Mouse (Mus musculus) lung, embryonic 16.5 days (tissue): Measurements from ENCODE around the gene Rhag. TPM values are rescaled to one million over a fixed set of nuclear protein-coding genes. Genes with fewer than 3 reads are reported as not detected.

Experiments
- ATAC-seq: fragments of 200-750 bp; cut with Nextera tagmentation; 2 replicates; pipeline ENCODE4 v1.8.0; 2017; ENCODE audit warnings: low read depth, mild to moderate bottlenecking, moderate library complexity
- H3K27ac ChIP-seq: fragments of 300-500 bp; sonication (generic); 2 replicates; pipeline ENCODE4 v1.5.1; 2014; ENCODE audit warnings: mild to moderate bottlenecking, control low read depth, low read length
- H3K27me3 ChIP-seq: fragments of 300-500 bp; sonication (generic); 2 replicates; pipeline ENCODE4 v1.6.1; 2014; ENCODE audit warnings: low read depth, low read length, mixed read lengths; ENCODE audit not compliant: control insufficient read depth, insufficient read depth
- H3K36me3 ChIP-seq: fragments of 300-500 bp; sonication (generic); 2 replicates; pipeline ENCODE4 v1.6.1; 2014; ENCODE audit warnings: low read length; ENCODE audit not compliant: control insufficient read depth, insufficient read depth
- H3K4me1 ChIP-seq: fragments of 300-500 bp; sonication (generic); replicated peaks from 2 replicates; pipeline ENCODE4 v1.6.1; 2014; ENCODE audit warnings: low read length, mixed read lengths; ENCODE audit not compliant: control insufficient read depth, insufficient read depth
- H3K4me2 ChIP-seq: fragments of 300-500 bp; sonication (generic); 2 replicates; pipeline ENCODE4 v1.6.1; 2014; ENCODE audit warnings: low read depth, low read length, control low read depth
- H3K4me3 ChIP-seq: fragments of 300-500 bp; sonication (generic); 2 replicates; pipeline ENCODE4 v1.5.1; 2014; ENCODE audit warnings: mild to moderate bottlenecking, low read length, control low read depth
- H3K9ac ChIP-seq: fragments of 300-500 bp; sonication (generic); 2 replicates; pipeline ENCODE4 v1.6.1; 2014; ENCODE audit warnings: low read length, control low read depth
- H3K9me3 ChIP-seq: fragments of 300-500 bp; sonication (generic); 2 replicates; pipeline ENCODE4 v1.6.1; 2016; ENCODE audit warnings: low read length; ENCODE audit not compliant: control insufficient read depth
- WGBS: fragments of 180-500 bp; shearing (Covaris S2); extraction: QIAGEN DNeasy Blood & Tissue Kit; methylation state at CpG from one replicate; pipeline ENCODE4 v1.1.7; 2014; 5-methylcytosine and 5-hydroxymethylcytosine counted together
- polyA plus RNA-seq: library from polyadenylated mRNA; unstranded; fragments of >200 nt; fragmentation: Nextera tagmentation; extraction: Ambion mirVana; gene quantifications from 2 replicates; pipeline ENCODE4 v1.2.1, GENCODE M21; 2015

Rhag gene
- polyA plus RNA-seq, 1 experiment from 2014 or later = 0.83 TPM

GRCm38 (mm10) chr17:40868952-40869747 is 58.2 kb downstream of the Rhag start:
- Histone ChIP-seq H3K4me2 (peak overlapping the region; percentile 35; the same call in 1 of the 2 replicates), H3K36me3 (no peaks in the 10 kb centered on the region), H3K9ac (no peak overlapping the region), H3K9me3 (no peaks in the 10 kb centered on the region), H3K27ac (peak overlapping the region; percentile 70), H3K4me1 (0 out of 2 replicates have a peak, but pooled peaks cover 3% of the 10 kb centered on the region), H3K4me3 (no peak overlapping the region), H3K27me3 (no peaks in the 10 kb centered on the region)
- WGBS = 23% methylated on average over 10 of the region's 10 CpGs
- ATAC-seq = peak; percentile 94

GRCm38 (mm10) chr17:40872626-40873025 is 61.7 kb downstream of the Rhag start:
- no peak overlapping the region for H3K4me2 ChIP-seq
- no peak overlapping the region for H3K4me3 ChIP-seq
- no peaks in the 10 kb centered on the region for H3K27me3 ChIP-seq
- no peak overlapping the region for H3K27ac ChIP-seq
- no peaks in the 10 kb centered on the region for H3K9me3 ChIP-seq
- H3K4me1 ChIP-seq = peaks cover 7% of the 10 kb centered on the region; the same call in 1 of the 2 replicates
- WGBS = 89% methylated on average over 6 of the region's 6 CpGs
- no peak for ATAC-seq
- no peaks in the 10 kb centered on the region for H3K36me3 ChIP-seq
- H3K9ac ChIP-seq = no peak overlapping the region

GRCm38 (mm10) chr17:40873582-40874011 is 62.7 kb downstream of the Rhag start:
- Histone ChIP-seq H3K27ac (no peak overlapping the region), H3K4me2 (no peak overlapping the region), H3K9ac (no peak overlapping the region), H3K27me3 (no peaks in the 10 kb centered on the region), H3K9me3 (no peaks in the 10 kb centered on the region), H3K4me1 (peaks cover 7% of the 10 kb centered on the region; the same call in 1 of the 2 replicates), H3K4me3 (no peak overlapping the region), H3K36me3 (no peaks in the 10 kb centered on the region)
- 31% methylated on average over 2 of the region's 2 CpGs for WGBS
- ATAC-seq = no peak

GRCm38 (mm10) chr17:40874701-40875100 is 63.8 kb downstream of the Rhag start:
- Histone ChIP-seq H3K9me3 (no peaks in the 10 kb centered on the region), H3K27ac (no peak overlapping the region), H3K9ac (no peak overlapping the region), H3K4me1 (peaks cover 7% of the 10 kb centered on the region; the same call in 1 of the 2 replicates), H3K4me2 (no peak overlapping the region), H3K36me3 (no peaks in the 10 kb centered on the region), H3K27me3 (no peaks in the 10 kb centered on the region), H3K4me3 (no peak overlapping the region)
- no peak for ATAC-seq
- WGBS = 68% methylated on average over 3 of the region's 3 CpGs

- no peak overlapping the region for H3K4me2 ChIP-seq
- no peak overlapping the region for H3K4me3 ChIP-seq
- no peaks in the 10 kb centered on the region for H3K36me3 ChIP-seq
- H3K4me1 ChIP-seq = peaks cover 7% of the 10 kb centered on the region; the same call in 1 of the 2 replicates
- ATAC-seq = no peak
- H3K9me3 ChIP-seq = no peaks in the 10 kb centered on the region
- no peaks in the 10 kb centered on the region for H3K27me3 ChIP-seq
- no peak overlapping the region for H3K9ac ChIP-seq
- H3K27ac ChIP-seq = no peak overlapping the region
- 94% methylated on average over 1 of the region's 1 CpGs for WGBS
Observed at GRCm38 (mm10) chr17:40875568-40875967, 64.6 kb downstream of the Rhag start.

- peak overlapping the region; percentile 83 for H3K4me3 ChIP-seq
- no peak for ATAC-seq
- 0 out of 2 replicates have a peak overlapping the region, but pooled peaks have one; percentile 9 for H3K27ac ChIP-seq
- peak overlapping the region; percentile 74 for H3K4me2 ChIP-seq
- 36% methylated on average over 3 of the region's 3 CpGs for WGBS
- no peaks in the 10 kb centered on the region for H3K9me3 ChIP-seq
- no peaks in the 10 kb centered on the region for H3K27me3 ChIP-seq
- peak overlapping the region; percentile 29; the same call in 1 of the 2 replicates for H3K9ac ChIP-seq
- peaks cover 7% of the 10 kb centered on the region; the same call in 1 of the 2 replicates for H3K4me1 ChIP-seq
- H3K36me3 ChIP-seq = no peaks in the 10 kb centered on the region
Observed at GRCm38 (mm10) chr17:40877741-40878140, 66.8 kb downstream of the Rhag start.

GRCm38 (mm10) chr17:40879528-40879923 is 68.6 kb downstream of the Rhag start:
- peaks cover 4% of the 10 kb centered on the region; the same call in 1 of the 2 replicates for H3K4me1 ChIP-seq
- peak overlapping the region; percentile 83 for H3K4me3 ChIP-seq
- H3K9me3 ChIP-seq = no peaks in the 10 kb centered on the region
- H3K4me2 ChIP-seq = peak overlapping the region; percentile 74
- no peak for ATAC-seq
- H3K36me3 ChIP-seq = no peaks in the 10 kb centered on the region
- H3K27me3 ChIP-seq = no peaks in the 10 kb centered on the region
- 10% methylated on average over 6 of the region's 6 CpGs for WGBS
- peak overlapping the region; percentile 91; the same call in 1 of the 2 replicates for H3K27ac ChIP-seq
- peak overlapping the region; percentile 90 for H3K9ac ChIP-seq

- no peaks in the 10 kb centered on the region for H3K9me3 ChIP-seq
- peaks cover 4% of the 10 kb centered on the region; the same call in 1 of the 2 replicates for H3K4me1 ChIP-seq
- peak within 1 kb of the TSS; percentile 74 for H3K4me2 ChIP-seq
- H3K4me3 ChIP-seq = peak within 1 kb of the TSS; percentile 83
- under 1% methylated on average over 40 of the region's 40 CpGs for WGBS
- H3K36me3 ChIP-seq = no peaks in the 10 kb centered on the region
- ATAC-seq = peak; percentile 92
- peak within 1 kb of the TSS; percentile 90 for H3K9ac ChIP-seq
- no peaks in the 10 kb centered on the region for H3K27me3 ChIP-seq
- H3K27ac ChIP-seq = peak within 1 kb of the TSS; percentile 91
Observed at GRCm38 (mm10) chr17:40879924-40880691, 69.2 kb downstream of the Rhag start, which contains the start of gene 9130008F23Rik. Gene 9130008F23Rik, minus strand, starts transcription at chr17:40880559.

GRCm38 (mm10) chr17:40882172-40882571 is 71.2 kb downstream of the Rhag start:
- H3K4me1 ChIP-seq = no peaks in the 10 kb centered on the region
- 86% methylated on average over 6 of the region's 6 CpGs for WGBS
- no peaks in the 10 kb centered on the region for H3K9me3 ChIP-seq
- H3K9ac ChIP-seq = no peak overlapping the region
- no peaks in the 10 kb centered on the region for H3K27me3 ChIP-seq
- H3K36me3 ChIP-seq = no peaks in the 10 kb centered on the region
- ATAC-seq = no peak
- no peak overlapping the region for H3K4me2 ChIP-seq
- no peak overlapping the region for H3K4me3 ChIP-seq
- no peak overlapping the region for H3K27ac ChIP-seq
